Mouse (Mus musculus) heart, embryonic 15.5 days (tissue): ENCODE measurements around the gene Skint1. TPM values are rescaled to one million over a fixed set of nuclear protein-coding genes. Genes with fewer than 3 reads are reported as not detected.
"Not testable (repeated sequence)": the region's sequence is repeated elsewhere in the genome, so short reads cannot be mapped to it uniquely, and the experiment has no call there.

Experiments used
- ATAC-seq: fragments of 200-750 bp; cut with Nextera tagmentation; replicated peaks from 2 replicates; pipeline ENCODE4 v1.8.0; 2017; ENCODE audit warnings: low read depth, moderate TSS enrichment; ENCODE audit not compliant: insufficient number of reproducible peaks, insufficient read depth, low FRiP score
- H3K27ac ChIP-seq: fragments of 300-500 bp; sonication (generic); 2 replicates; pipeline ENCODE4 v1.5.1; 2015; ENCODE audit warnings: mild to moderate bottlenecking, inconsistent platforms
- H3K27me3 ChIP-seq: fragments of 300-500 bp; sonication (generic); 2 replicates; pipeline ENCODE4 v1.6.1; 2015; ENCODE audit warnings: inconsistent platforms
- H3K36me3 ChIP-seq: fragments of 300-500 bp; sonication (generic); 2 replicates; pipeline ENCODE4 v1.6.1; 2015; ENCODE audit warnings: mild to moderate bottlenecking, inconsistent platforms
- H3K4me1 ChIP-seq: fragments of 300-500 bp; sonication (generic); replicated peaks from 2 replicates; pipeline ENCODE4 v1.6.1; 2015; ENCODE audit warnings: inconsistent platforms
- H3K4me2 ChIP-seq: fragments of 300-500 bp; sonication (generic); 2 replicates; pipeline ENCODE4 v1.6.1; 2015; ENCODE audit warnings: inconsistent platforms, mild to moderate bottlenecking, moderate library complexity
- H3K4me3 ChIP-seq: fragments of 300-500 bp; sonication (generic); 2 replicates; pipeline ENCODE4 v1.5.1; 2015; ENCODE audit warnings: mild to moderate bottlenecking, inconsistent platforms
- H3K9ac ChIP-seq: fragments of 300-500 bp; sonication (generic); 2 replicates; pipeline ENCODE4 v1.6.1; 2015; ENCODE audit warnings: mild to moderate bottlenecking, inconsistent platforms
- H3K9me3 ChIP-seq: fragments of 300-500 bp; sonication (generic); replicated peaks from 2 replicates; pipeline ENCODE4 v1.6.1; 2016; ENCODE audit warnings: inconsistent platforms
- WGBS: fragments of 180-500 bp; shearing (Covaris S2); methylation state at CpG from one replicate; pipeline ENCODE4 v1.1.7; 2015; ENCODE audit warnings: mixed read lengths; 5-methylcytosine and 5-hydroxymethylcytosine counted together
- polyA plus RNA-seq: library from polyadenylated mRNA; unstranded; fragments of >200 nt; fragmentation: Nextera tagmentation; extraction: Ambion mirVana; gene quantifications from 2 replicates; pipeline ENCODE4 v1.2.1, GENCODE M21; 2015

The Skint1 gene
- polyA plus RNA-seq = 0.13 and 0.98 TPM in 2 replicates

GRCm38 (mm10) chr4:112005969-112006368 is at the start of gene Skint1:
Gene Skint1 (plus strand): TSS chr4:112006269.
- ATAC-seq = no peak
- H3K9ac ChIP-seq = no peak within 1 kb of the TSS

DNA sequence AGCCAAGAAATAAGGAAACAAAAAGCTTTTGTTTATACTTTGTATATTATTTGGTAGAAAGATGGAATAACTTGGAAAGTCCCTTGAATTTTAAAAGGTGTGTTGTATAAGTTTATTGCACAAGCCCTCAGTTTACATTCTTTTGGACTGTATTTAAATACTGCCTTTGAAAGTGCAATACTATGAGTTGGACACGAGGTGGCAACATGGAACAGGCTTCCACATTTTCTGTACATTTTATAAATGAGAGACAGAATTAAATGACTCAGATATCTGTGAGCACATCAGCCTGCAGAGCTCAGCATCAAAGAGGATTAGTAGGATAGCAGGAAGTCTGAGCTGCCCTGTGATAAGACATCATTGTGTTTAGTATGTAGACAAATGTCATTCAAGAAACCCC is 44.8 kb upstream of the Skint1 start:
- Histone ChIP-seq H3K27me3 (no peaks in the 10 kb centered on the region), H3K4me1 (no peaks in the 10 kb centered on the region), H3K4me2 (no peak overlapping the region), H3K27ac (no peak overlapping the region), H3K9ac (no peak overlapping the region), H3K4me3 (no peak overlapping the region), H3K36me3 (no peaks in the 10 kb centered on the region), H3K9me3 (no peaks in the 10 kb centered on the region)
- WGBS = 20% methylated on average over 1 of the region's 1 CpGs
- ATAC-seq = no peak

More at GRCm38 (mm10) chr4:112005969-112006368, at the start of gene Skint1:
- Histone ChIP-seq H3K4me2 (no peak within 1 kb of the TSS), H3K36me3 (no peaks in the 10 kb centered on the region), H3K27me3 (no peaks in the 10 kb centered on the region), H3K27ac (no peak within 1 kb of the TSS), H3K4me3 (no peak within 1 kb of the TSS), H3K9me3 (no peaks in the 10 kb centered on the region), H3K4me1 (no peaks in the 10 kb centered on the region)

DNA sequence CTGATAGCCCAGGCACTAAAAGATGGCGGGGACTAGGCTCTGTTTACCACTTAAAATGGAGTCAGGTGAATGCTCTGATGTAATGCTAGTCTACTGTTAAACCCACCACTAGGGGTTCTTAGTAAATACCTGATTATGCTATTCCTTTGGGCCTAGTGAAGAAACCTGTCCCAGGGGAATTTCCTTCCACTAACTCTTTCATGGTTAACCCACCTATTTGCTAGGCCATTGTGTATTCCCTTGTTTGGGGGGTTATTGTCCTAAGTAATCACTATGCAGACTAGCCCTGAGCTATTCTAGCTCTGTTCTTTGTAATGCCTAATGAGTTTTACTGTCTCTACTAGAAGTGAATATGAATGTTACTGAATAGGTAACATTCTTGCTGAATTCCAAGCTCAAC is 42.8 kb upstream of the Skint1 start:
- H3K27me3 ChIP-seq, H3K4me2 ChIP-seq, H3K4me3 ChIP-seq, H3K9me3 ChIP-seq, H3K27ac ChIP-seq, ATAC-seq, H3K36me3 ChIP-seq, H3K9ac ChIP-seq, H3K4me1 ChIP-seq: not testable (repeated sequence)
- 48% methylated on average over 1 of the region's 1 CpGs for WGBS

DNA sequence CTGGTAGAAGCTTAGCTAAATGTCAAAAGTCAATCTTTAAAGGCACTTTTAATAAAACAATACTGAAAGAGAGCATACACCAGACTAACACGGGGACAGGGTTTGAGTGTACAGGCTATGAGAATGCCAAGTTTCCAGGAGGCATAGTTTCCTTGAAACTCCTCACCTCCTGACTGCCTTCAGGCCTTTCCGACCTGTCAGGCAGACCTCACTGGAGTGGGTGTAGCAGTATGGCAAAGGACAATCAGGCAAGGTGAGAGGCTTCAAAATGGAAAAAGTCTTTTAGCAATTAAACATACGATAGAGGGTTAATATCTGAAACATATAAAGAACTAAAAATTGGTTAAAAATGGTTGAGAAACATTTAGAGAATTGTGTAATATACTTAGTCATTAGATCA is 42.4 kb upstream of the Skint1 start:
- H3K4me2 ChIP-seq = no peak overlapping the region
- H3K36me3 ChIP-seq = no peaks in the 10 kb centered on the region
- no peak for ATAC-seq
- no peaks in the 10 kb centered on the region for H3K9me3 ChIP-seq
- no peaks in the 10 kb centered on the region for H3K27me3 ChIP-seq
- no peak overlapping the region for H3K27ac ChIP-seq
- H3K4me3 ChIP-seq = no peak overlapping the region
- H3K9ac ChIP-seq = no peak overlapping the region
- H3K4me1 ChIP-seq = no peaks in the 10 kb centered on the region
- WGBS = 66% methylated on average over 3 of the region's 3 CpGs

- 90% methylated on average over 1 of the region's 1 CpGs for WGBS
- Histone ChIP-seq H3K4me3 (no peak within 1 kb of the TSS), H3K4me2 (no peak within 1 kb of the TSS), H3K27me3 (no peaks in the 10 kb centered on the region), H3K4me1 (no peaks in the 10 kb centered on the region), H3K9ac (no peak within 1 kb of the TSS), H3K36me3 (no peaks in the 10 kb centered on the region), H3K9me3 (no peaks in the 10 kb centered on the region), H3K27ac (no peak within 1 kb of the TSS)
- no peak for ATAC-seq
These were observed 33.4 kb upstream of the Skint1 start, which contains the start of gene Skint7 for GRCm38 (mm10) chr4:111972623-111973022. Gene Skint7 (plus strand): TSS chr4:111972923.

- Histone ChIP-seq H3K27ac (no peak within 1 kb of the TSS), H3K4me3 (no peak within 1 kb of the TSS), H3K4me1 (no peaks in the 10 kb centered on the region), H3K9me3 (0 out of 2 replicates have a peak, but pooled peaks cover 3% of the 10 kb centered on the region), H3K9ac (no peak within 1 kb of the TSS), H3K27me3 (no peaks in the 10 kb centered on the region), H3K36me3 (no peaks in the 10 kb centered on the region), H3K4me2 (no peak within 1 kb of the TSS)
- no peak for ATAC-seq
These were observed 65.6 kb downstream of the Skint1 start, which contains the start of gene Skint4 for GRCm38 (mm10) chr4:112071716-112072115. Gene Skint4 (plus strand): TSS chr4:112072016.

Other genes starting within 250 kb of the Skint1 start
- gene Slc5a9, start 103.4 kb upstream of the Skint1 start, polyA plus RNA-seq = 0.98 and 6.9 TPM in 2 replicates
- gene Skint8, start 86.9 kb upstream of the Skint1 start, polyA plus RNA-seq = 0.24 TPM in 1 of 2 replicates, not detected in the other
- gene Skint7, start 33.3 kb upstream of the Skint1 start, polyA plus RNA-seq = 0.56 TPM in 1 of 2 replicates, not detected in the other
- 0.16 TPM in 1 of 2 replicates, not detected in the other for gene Skint4, start 65.7 kb downstream of the Skint1 start, polyA plus RNA-seq
- gene Skint3, start 226.0 kb downstream of the Skint1 start, polyA plus RNA-seq = 0.06 TPM in 1 of 2 replicates, not detected in the other